Comparison of ENCODE assay signal across 15 mouse cellular contexts in the genomic region with DNA sequence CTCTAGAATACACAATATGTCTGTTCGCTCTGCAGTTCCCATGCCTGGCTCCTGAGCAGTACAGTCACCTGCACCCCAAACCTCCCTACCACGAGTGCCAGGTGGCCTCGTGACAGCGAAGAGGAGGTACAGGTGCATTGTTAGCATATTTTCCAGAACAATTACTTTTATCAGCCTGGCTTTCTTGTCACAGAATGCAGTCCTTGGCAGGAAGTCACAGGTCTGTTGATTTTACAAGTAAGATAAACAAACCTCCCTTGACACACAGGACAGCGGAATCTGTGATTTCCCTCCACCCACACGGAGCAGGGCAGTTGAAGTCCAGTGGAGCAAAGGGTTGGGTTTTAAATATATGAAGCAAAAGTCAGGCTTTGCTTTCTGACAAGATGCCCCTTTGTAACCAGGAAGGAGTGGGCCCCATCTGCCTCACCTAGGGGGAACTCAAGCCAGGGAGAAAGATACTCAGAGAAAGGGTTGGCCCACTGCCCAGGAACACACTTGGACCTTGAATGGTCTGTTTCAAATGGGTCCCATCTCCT.
A peak's percentile ranks its signal among the peaks of the same experiment; 100 is the strongest.
DNase-seq lines count a peak whose midpoint lies in the region; ATAC-seq lines count a peak whose summit lies in the region.
"Had no signal": no experiment of that assay in that cellular context is flagged by ENCODE, and none has a peak within 500 bp of the region (broad histone marks: within the 10 kb centered on the region; RNA-seq: fewer than 3 reads in every experiment).

No protein-coding gene starts in this region.

- 22% methylated on average over 6 of the region's 6 CpGs for WGBS in kidney, embryonic 16.5 days
- 12% methylated on average over 6 of the region's 6 CpGs for WGBS in lung, embryonic 16.5 days

- peaks cover 17% of the 10 kb centered on the region for H3K4me1 ChIP-seq in kidney, embryonic 16.5 days (ENCODE audit: insufficient read depth, low read length)
- peaks cover 18% of the 10 kb centered on the region for H3K4me1 ChIP-seq in lung, embryonic 16.5 days (replicated peaks; ENCODE audit: control insufficient read depth, insufficient read depth, low read length)

- no peaks in the 10 kb centered on the region; the same call in 1 of the 2 replicates for H3K27me3 ChIP-seq in kidney, embryonic 16.5 days (ENCODE audit: insufficient read depth, low read length)
- H3K27me3 ChIP-seq in lung, embryonic 16.5 days (ENCODE audit: control insufficient read depth, insufficient read depth, low read depth, low read length), result no peaks in the 10 kb centered on the region
- H3K27me3 ChIP-seq: limb, embryonic 15.5 days had no signal

- ATAC-seq in kidney, embryonic 16.5 days (ENCODE audit: low FRiP score, low TSS enrichment), result peak; percentile 39; the same call in 1 of the 2 replicates
- peak; percentile 68 for ATAC-seq in lung, embryonic 16.5 days (ENCODE audit: low read depth)
- ATAC-seq: activated CD4-positive, CD25-positive, alpha-beta regulatory T cell, adult 4 months had no signal

- H3K27ac ChIP-seq in kidney, embryonic 16.5 days (ENCODE audit: low read length), result no peak overlapping the region
- H3K27ac ChIP-seq in lung, embryonic 16.5 days (ENCODE audit: low read length), result no peak overlapping the region
- H3K27ac ChIP-seq: left cerebral cortex, adult 2 months; limb, embryonic 15.5 days had no signal

- no peak overlapping the region for H3K4me3 ChIP-seq in kidney, embryonic 16.5 days (ENCODE audit: low read length)
- no peak overlapping the region for H3K4me3 ChIP-seq in lung, embryonic 16.5 days (ENCODE audit: low read length)
- H3K4me3 ChIP-seq: heart, embryonic 12.5 days; left cerebral cortex, adult 2 months; limb, embryonic 15.5 days had no signal

- H3K4me2 ChIP-seq in kidney, embryonic 16.5 days (replicated peaks; ENCODE audit: low read depth, low read length), result no peak overlapping the region
- no peak overlapping the region for H3K4me2 ChIP-seq in lung, embryonic 16.5 days (ENCODE audit: low read depth, low read length)
- H3K4me2 ChIP-seq: heart, embryonic 12.5 days; limb, embryonic 15.5 days had no signal

- H3K9ac ChIP-seq in kidney, embryonic 16.5 days (replicated peaks; ENCODE audit: low read length), result no peak overlapping the region
- no peak overlapping the region for H3K9ac ChIP-seq in lung, embryonic 16.5 days (ENCODE audit: low read length)
- H3K9ac ChIP-seq: heart, embryonic 12.5 days; limb, embryonic 15.5 days had no signal

- H3K9me3 ChIP-seq in kidney, embryonic 16.5 days (ENCODE audit: low read length), result no peaks in the 10 kb centered on the region
- H3K9me3 ChIP-seq in lung, embryonic 16.5 days (ENCODE audit: control insufficient read depth, low read length), result no peaks in the 10 kb centered on the region
- H3K9me3 ChIP-seq: heart, embryonic 12.5 days; limb, embryonic 15.5 days had no signal

- no peaks in the 10 kb centered on the region for H3K36me3 ChIP-seq in kidney, embryonic 16.5 days (ENCODE audit: insufficient read depth, low read length)
- H3K36me3 ChIP-seq in lung, embryonic 16.5 days (ENCODE audit: control insufficient read depth, insufficient read depth, low read length), result no peaks in the 10 kb centered on the region
- H3K36me3 ChIP-seq: heart, embryonic 12.5 days; limb, embryonic 15.5 days had no signal

- no peak for DNase-seq in kidney, adult 9 months
- peak; percentile 57 for DNase-seq in urinary bladder, postnatal 14 days (ENCODE audit: low spot score)
- no peak for DNase-seq in urinary bladder, postnatal 4 days (ENCODE audit: low spot score in 2 of 2)
- DNase-seq in yolk sac, embryonic 10.5 days (ENCODE audit: low spot score), result peak; percentile 61
- no peak for DNase-seq in right cerebral cortex, postnatal 14 days
- DNase-seq in heart, adult 11 months, result no peak
- DNase-seq: cerebellum, adult 18-20 months; gastrocnemius, postnatal 14 days; thymus, postnatal 25 days had no signal

Comparison
In these comparisons a context has a peak if more than half of its experiments do, and no peak if none do; other contexts are left out.
1. DNase-seq: peak in urinary bladder, postnatal 14 days (single experiment) and yolk sac, embryonic 10.5 days (single experiment); none in kidney, adult 9 months (single experiment), urinary bladder, postnatal 4 days (0 of 2), right cerebral cortex, postnatal 14 days (single experiment) and heart, adult 11 months (single experiment).